Mouse (Mus musculus) embryonic facial prominence, embryonic 11.5 days (tissue): ENCODE results near the gene Abca7. TPM values are rescaled to one million over a fixed set of nuclear protein-coding genes. Genes with fewer than 3 reads are reported as not detected.
A peak's percentile ranks its signal among the peaks of the same experiment; 100 is the strongest.

Experiments used
- ATAC-seq: fragments of 200-750 bp; cut with Nextera tagmentation; replicated peaks from 2 replicates; pipeline ENCODE4 v1.8.0; 2017; ENCODE audit warnings: low read depth; ENCODE audit not compliant: insufficient number of reproducible peaks, low FRiP score, low TSS enrichment
- DNase-seq: peaks from one replicate; pipeline ENCODE4 v3.0.0-alpha.2; 2015; ENCODE audit warnings: low spot score
- H3K27ac ChIP-seq: fragments of 300-500 bp; sonication (generic); replicated peaks from 2 replicates; pipeline ENCODE4 v1.5.1; 2014; ENCODE audit warnings: mild to moderate bottlenecking, low read depth, low read length, control low read depth
- H3K27me3 ChIP-seq: fragments of 300-500 bp; sonication (generic); 2 replicates; pipeline ENCODE4 v1.6.1; 2014; ENCODE audit warnings: mild to moderate bottlenecking, low read length, moderate library complexity, mixed read lengths; ENCODE audit not compliant: control insufficient read depth, insufficient read depth
- H3K36me3 ChIP-seq: fragments of 300-500 bp; sonication (generic); replicated peaks from 2 replicates; pipeline ENCODE4 v1.6.1; 2014; ENCODE audit warnings: low read depth, mild to moderate bottlenecking, low read length, moderate library complexity, mixed read lengths; ENCODE audit not compliant: control insufficient read depth, insufficient read depth
- H3K4me1 ChIP-seq: fragments of 300-500 bp; sonication (generic); 2 replicates; pipeline ENCODE4 v1.6.1; 2014; ENCODE audit warnings: low read length, mixed read lengths; ENCODE audit not compliant: control insufficient read depth, insufficient read depth
- H3K4me2 ChIP-seq: fragments of 300-500 bp; sonication (generic); 2 replicates; pipeline ENCODE4 v1.6.1; 2014; ENCODE audit warnings: low read depth, mild to moderate bottlenecking, control low read depth, low read length, moderate library complexity
- H3K4me3 ChIP-seq: fragments of 300-500 bp; sonication (generic); 2 replicates; pipeline ENCODE4 v1.5.1; 2014; ENCODE audit warnings: low read depth, low read length, control low read depth
- H3K9ac ChIP-seq: fragments of 300-500 bp; sonication (generic); replicated peaks from 2 replicates; pipeline ENCODE4 v1.6.1; 2014; ENCODE audit warnings: mild to moderate bottlenecking, control low read depth, low read length
- H3K9me3 ChIP-seq: fragments of 300-500 bp; sonication (generic); replicated peaks from 2 replicates; pipeline ENCODE4 v1.6.1; 2016; ENCODE audit warnings: mild to moderate bottlenecking, low read length, inconsistent platforms, mixed read lengths; ENCODE audit not compliant: control insufficient read depth
- WGBS: fragments of 180-500 bp; shearing (Covaris S2); extraction: QIAGEN DNeasy Blood & Tissue Kit; methylation state at CpG from one replicate; pipeline ENCODE4 v1.1.7; 2014; 5-methylcytosine and 5-hydroxymethylcytosine counted together
- polyA plus RNA-seq: library from polyadenylated mRNA; unstranded; fragments of >200 nt; fragmentation: Nextera tagmentation; extraction: Ambion mirVana; gene quantifications from 2 replicates; pipeline ENCODE4 v1.2.1, GENCODE M21; 2014

Gene Abca7
- polyA plus RNA-seq, 1 experiment from 2014 or later = 0.98 TPM

DNA sequence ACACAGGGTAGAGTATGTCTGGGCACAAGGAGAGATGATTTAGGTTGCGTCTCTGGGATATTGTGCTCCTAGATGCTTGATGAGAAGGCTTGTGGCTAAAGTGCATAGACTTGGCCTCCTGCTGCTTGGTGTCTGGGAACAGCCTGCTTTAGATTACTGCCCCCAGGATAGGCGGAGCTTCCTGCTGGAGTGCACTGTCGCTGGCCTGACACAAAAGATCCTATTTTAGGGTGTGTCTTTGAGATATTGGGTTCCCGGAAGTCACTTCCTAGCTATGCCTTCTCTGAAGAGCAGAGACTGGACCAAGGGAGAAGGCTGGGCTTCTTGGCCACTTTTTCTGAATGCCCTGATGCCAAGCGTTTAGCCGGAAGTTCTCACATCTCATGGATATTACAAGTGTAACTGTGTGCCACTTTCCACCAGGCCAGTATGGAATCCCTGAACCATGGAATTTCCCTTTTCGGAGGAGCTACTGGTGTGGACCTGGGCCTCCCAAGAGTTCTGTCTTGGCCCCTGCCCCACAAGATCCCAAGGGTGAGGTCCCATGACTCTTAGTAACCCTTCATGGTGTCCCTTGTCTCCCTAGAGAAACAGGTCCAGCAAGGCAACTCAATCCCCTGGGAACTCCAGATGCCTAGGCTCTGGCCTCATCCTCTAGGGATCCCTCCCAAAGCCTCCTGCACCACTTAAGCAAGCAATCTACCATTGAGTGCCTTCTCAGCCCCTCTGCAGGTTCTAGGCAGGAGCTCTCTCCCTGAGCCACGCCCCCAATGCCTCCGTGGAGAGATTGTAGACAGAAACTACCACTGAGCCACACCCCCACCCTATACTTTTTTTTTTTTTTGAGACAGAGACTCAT is 7.3 kb downstream of the Abca7 start:
- Histone ChIP-seq H3K4me2 (no peak overlapping the region), H3K27ac (no peak overlapping the region), H3K4me1 (peaks cover 3% of the 10 kb centered on the region; the same call in 1 of the 2 replicates), H3K4me3 (no peak overlapping the region), H3K9me3 (no peaks in the 10 kb centered on the region), H3K9ac (0 out of 2 replicates have a peak overlapping the region, but pooled peaks have one; percentile 13), H3K27me3 (peaks cover 14% of the 10 kb centered on the region), H3K36me3 (no peaks in the 10 kb centered on the region)
- 53% methylated on average over 9 of the region's 9 CpGs for WGBS
- ATAC-seq (no peak), DNase-seq (peak; percentile 29)

DNA sequence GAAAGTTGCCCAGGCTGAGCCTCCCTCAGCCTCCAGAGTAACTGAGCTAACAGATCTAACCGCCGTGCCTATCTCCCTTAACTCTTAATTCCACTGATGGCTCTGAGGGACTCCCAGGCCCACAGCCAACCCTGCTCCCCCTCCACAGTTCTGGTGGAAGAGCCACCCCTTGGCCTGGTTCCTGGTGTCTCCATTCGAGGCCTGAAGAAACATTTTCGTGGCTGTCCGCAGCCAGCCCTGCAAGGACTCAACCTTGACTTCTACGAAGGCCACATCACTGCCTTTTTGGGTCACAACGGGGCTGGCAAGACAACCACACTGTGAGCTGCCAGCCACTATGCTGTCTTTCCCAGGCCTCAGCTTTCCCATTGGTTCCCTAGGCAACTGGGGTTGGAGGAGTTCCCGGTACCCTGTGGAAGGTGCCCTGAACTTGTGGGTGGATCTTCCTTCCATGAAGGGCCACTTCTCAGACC is 8.0 kb downstream of the Abca7 start:
- Histone ChIP-seq H3K27me3 (peaks cover 14% of the 10 kb centered on the region), H3K36me3 (no peaks in the 10 kb centered on the region), H3K27ac (no peak overlapping the region), H3K9ac (no peak overlapping the region), H3K4me2 (no peak overlapping the region), H3K4me3 (no peak overlapping the region), H3K9me3 (no peaks in the 10 kb centered on the region), H3K4me1 (peaks cover 3% of the 10 kb centered on the region; the same call in 1 of the 2 replicates)
- WGBS = 92% methylated on average over 8 of the region's 8 CpGs
- DNase-seq (no peak), ATAC-seq (no peak)

DNA sequence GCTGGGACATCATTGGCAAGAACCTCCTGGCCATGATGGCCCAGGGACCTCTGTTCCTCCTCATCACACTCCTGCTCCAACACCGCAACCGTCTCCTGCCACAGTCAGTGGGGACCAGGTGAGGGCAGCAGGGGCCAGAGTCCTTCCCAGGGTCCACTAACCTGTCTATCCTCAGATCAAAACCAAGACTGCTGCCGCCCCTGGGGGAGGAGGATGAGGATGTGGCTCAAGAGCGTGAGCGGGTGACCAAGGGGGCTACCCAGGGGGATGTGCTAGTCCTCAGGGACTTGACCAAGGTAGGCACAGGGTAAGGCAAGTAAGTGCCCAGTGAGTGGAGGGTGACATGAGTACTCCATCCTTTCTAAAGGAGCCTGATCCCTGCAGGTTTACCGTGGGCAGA is 15.4 kb downstream of the Abca7 start:
- DNase-seq = no peak
- Histone ChIP-seq H3K9ac (no peak overlapping the region), H3K9me3 (peaks cover 3% of the 10 kb centered on the region; the same call in 1 of the 2 replicates), H3K36me3 (no peaks in the 10 kb centered on the region; the same call in 1 of the 2 replicates), H3K4me1 (no peaks in the 10 kb centered on the region), H3K27ac (no peak overlapping the region), H3K4me2 (no peak overlapping the region), H3K27me3 (peaks cover 35% of the 10 kb centered on the region), H3K4me3 (no peak overlapping the region)
- ATAC-seq = no peak
- WGBS = 78% methylated on average over 6 of the region's 6 CpGs

DNA sequence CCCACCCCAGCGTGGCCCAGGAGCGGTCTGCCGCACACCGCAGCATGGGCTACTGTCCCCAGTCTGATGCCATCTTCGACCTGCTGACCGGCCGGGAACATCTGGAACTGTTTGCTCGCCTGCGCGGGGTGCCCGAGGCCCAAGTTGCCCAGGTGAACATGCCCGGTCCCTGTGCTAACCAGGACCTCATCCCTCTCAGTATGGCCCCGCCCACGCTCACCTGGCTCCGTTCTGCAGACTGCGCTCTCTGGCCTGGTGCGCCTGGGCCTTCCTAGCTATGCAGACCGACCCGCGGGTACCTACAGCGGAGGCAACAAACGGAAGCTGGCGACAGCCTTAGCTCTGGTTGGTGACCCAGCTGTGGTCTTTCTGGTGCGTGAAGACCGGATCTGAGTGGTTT is 17.3 kb downstream of the Abca7 start:
- WGBS = 23% methylated on average over 25 of the region's 25 CpGs
- Histone ChIP-seq H3K4me2 (no peak overlapping the region), H3K36me3 (no peaks in the 10 kb centered on the region; the same call in 1 of the 2 replicates), H3K9ac (no peak overlapping the region), H3K4me3 (no peak overlapping the region), H3K4me1 (no peaks in the 10 kb centered on the region), H3K27me3 (peaks cover 35% of the 10 kb centered on the region), H3K9me3 (peaks cover 3% of the 10 kb centered on the region; the same call in 1 of the 2 replicates), H3K27ac (no peak overlapping the region)
- ATAC-seq (no peak), DNase-seq (no peak)

DNA sequence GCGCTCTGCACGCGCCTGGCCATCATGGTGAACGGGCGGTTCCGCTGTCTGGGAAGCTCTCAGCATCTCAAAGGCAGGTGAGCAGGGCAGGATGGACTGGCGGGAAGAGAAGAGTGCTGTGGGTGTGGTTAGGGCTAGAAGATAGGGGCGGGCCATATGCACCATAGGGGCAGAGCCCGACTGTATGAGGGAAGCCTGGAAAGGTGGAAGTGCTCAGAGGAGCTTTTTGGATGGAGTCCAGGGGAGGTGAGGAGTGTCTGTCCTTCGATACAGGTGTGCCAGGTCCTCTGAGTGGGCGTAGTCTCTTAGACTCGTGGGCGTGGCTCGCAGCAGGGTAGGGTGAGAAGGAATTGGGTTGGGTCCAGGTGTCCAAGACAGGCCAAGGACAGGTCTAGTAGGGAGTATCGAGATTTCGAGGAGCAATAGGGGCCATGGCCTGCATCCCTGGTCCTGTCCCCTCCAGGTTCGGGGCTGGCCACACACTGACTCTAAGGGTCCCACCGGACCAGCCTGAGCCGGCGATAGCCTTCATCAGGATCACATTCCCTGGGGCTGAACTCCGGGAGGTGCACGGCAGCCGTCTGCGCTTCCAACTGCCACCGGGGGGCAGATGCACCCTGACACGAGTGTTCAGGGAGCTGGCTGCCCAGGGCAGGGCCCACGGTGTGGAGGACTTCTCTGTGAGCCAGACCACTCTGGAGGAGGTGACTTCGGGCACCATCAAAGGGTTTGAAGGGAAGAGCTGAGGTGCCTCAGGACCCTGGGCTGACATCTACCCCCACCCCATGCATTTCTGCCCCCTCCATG is 18.4 kb downstream of the Abca7 start:
- WGBS = 14% methylated on average over 28 of the region's 28 CpGs
- Histone ChIP-seq H3K4me2 (no peak overlapping the region), H3K9me3 (peaks cover 3% of the 10 kb centered on the region; the same call in 1 of the 2 replicates), H3K36me3 (no peaks in the 10 kb centered on the region; the same call in 1 of the 2 replicates), H3K4me3 (no peak overlapping the region), H3K27me3 (peaks cover 35% of the 10 kb centered on the region), H3K27ac (no peak overlapping the region), H3K4me1 (peaks cover 4% of the 10 kb centered on the region), H3K9ac (no peak overlapping the region)
- DNase-seq (no peak), ATAC-seq (no peak)

DNA sequence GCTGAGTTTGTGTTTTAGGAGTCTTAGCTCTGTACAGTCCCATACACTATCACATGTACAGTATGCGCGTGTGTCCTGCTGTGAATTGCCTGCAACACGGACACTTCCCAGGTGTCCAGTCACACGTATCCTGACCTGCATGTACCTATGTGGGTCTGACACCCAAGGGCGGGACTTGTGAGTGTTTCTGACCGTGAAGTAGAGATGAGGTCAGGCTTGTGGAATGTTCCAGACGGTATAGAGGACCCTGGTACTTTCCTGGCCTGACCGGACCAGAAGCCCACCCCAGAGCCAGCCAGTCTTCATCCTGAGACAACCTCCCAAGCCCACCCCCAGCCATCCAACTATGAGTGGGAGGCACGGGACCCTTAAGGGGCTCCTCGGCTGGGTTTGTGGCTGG is 19.3 kb downstream of the Abca7 start:
- Histone ChIP-seq H3K4me3 (no peak overlapping the region), H3K4me2 (no peak overlapping the region), H3K9ac (no peak overlapping the region), H3K9me3 (peaks cover 3% of the 10 kb centered on the region; the same call in 1 of the 2 replicates), H3K27ac (no peak overlapping the region), H3K4me1 (peaks cover 4% of the 10 kb centered on the region), H3K27me3 (peaks cover 35% of the 10 kb centered on the region), H3K36me3 (no peaks in the 10 kb centered on the region; the same call in 1 of the 2 replicates)
- 82% methylated on average over 10 of the region's 10 CpGs for WGBS
- ATAC-seq (no peak), DNase-seq (no peak)

DNA sequence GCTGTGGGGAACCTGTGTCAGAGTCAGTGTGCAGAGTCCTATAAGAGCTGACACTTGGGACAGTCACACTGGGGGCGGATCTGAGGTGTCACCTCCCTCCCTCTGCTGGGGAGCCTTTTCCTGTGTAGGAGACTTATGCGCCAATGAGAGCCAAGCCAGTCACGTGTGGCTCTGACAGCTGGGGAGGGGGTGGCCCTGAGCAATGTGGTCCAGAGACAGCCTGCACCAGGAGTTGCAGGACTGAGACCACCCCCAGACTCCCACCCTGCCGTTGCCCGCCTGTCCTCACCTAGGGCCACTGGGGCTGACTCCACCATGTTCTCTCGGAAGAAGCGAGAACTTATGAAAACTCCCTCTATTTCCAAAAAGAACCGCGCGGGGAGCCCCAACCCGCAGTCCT is 20.2 kb downstream of the Abca7 start, which contains the start of gene Arhgap45:
Arhgap45 (plus strand) TSS at position 143 of the 400 bp plus-strand sequence.
- no peak within 1 kb of the TSS for H3K4me3 ChIP-seq
- no peaks in the 10 kb centered on the region for H3K9me3 ChIP-seq
- no peak within 1 kb of the TSS for H3K27ac ChIP-seq
- H3K4me2 ChIP-seq = no peak within 1 kb of the TSS
- ATAC-seq (no peak), DNase-seq (no peak)
- H3K4me1 ChIP-seq = peaks cover 4% of the 10 kb centered on the region
- H3K27me3 ChIP-seq = peaks cover 35% of the 10 kb centered on the region
- no peak within 1 kb of the TSS for H3K9ac ChIP-seq
- WGBS = 63% methylated on average over 11 of the region's 11 CpGs
- H3K36me3 ChIP-seq = no peaks in the 10 kb centered on the region; the same call in 1 of the 2 replicates
